23 mouse cellular contexts compared by ENCODE assay signal in genomic region chr5:90332478-90332877, GRCm38 (mm10). TPM values are rescaled to one million over a fixed set of nuclear protein-coding genes. Genes with fewer than 3 reads are reported as not detected.
A peak's percentile ranks its signal among the peaks of the same experiment; 100 is the strongest.
DNase-seq lines count a peak whose midpoint lies in the region; ATAC-seq and TF ChIP-seq lines count a peak whose summit lies in the region.
"Had no signal": no experiment of that assay in that cellular context is flagged by ENCODE, and none has a peak within 500 bp of the region (broad histone marks: within the 10 kb centered on the region; RNA-seq: fewer than 3 reads in every experiment).

No protein-coding gene starts in this region.

- ATAC-seq in liver, embryonic 12.5 days, result peak; percentile 42; the same call in 1 of the 2 replicates
- no peak for ATAC-seq in liver, postnatal 0 days
- ATAC-seq in common myeloid progenitor, adult 5-6 weeks (replicated peaks; ENCODE audit: low read depth, poor library complexity, severe bottlenecking), result peak; percentile 52; the same call in 1 of the 2 replicates
- 0 out of 2 replicates have a peak, but pooled peaks have one; percentile 27 for ATAC-seq in liver, embryonic 16.5 days (ENCODE audit: low read depth)
- ATAC-seq: forebrain, embryonic 13.5 days; forebrain, embryonic 16.5 days; Patski had no signal

- H3K9me3 ChIP-seq in liver, embryonic 12.5 days (replicated peaks), result no peaks in the 10 kb centered on the region
- H3K9me3 ChIP-seq in liver, postnatal 0 days (ENCODE audit: low read length), result no peaks in the 10 kb centered on the region
- no peaks in the 10 kb centered on the region for H3K9me3 ChIP-seq in liver, embryonic 16.5 days (replicated peaks; ENCODE audit: control insufficient read depth, low read length)
- H3K9me3 ChIP-seq: embryonic facial prominence, embryonic 10.5 days; embryonic facial prominence, embryonic 13.5 days; forebrain, embryonic 10.5 days; forebrain, embryonic 13.5 days; G1E; heart, embryonic 10.5 days; hindbrain, embryonic 12.5 days; hindbrain, embryonic 15.5 days had no signal

- no peaks in the 10 kb centered on the region for H3K36me3 ChIP-seq in liver, embryonic 12.5 days
- no peaks in the 10 kb centered on the region for H3K36me3 ChIP-seq in liver, postnatal 0 days (replicated peaks; ENCODE audit: insufficient read depth, low read length)
- no peaks in the 10 kb centered on the region for H3K36me3 ChIP-seq in liver, embryonic 16.5 days (ENCODE audit: control insufficient read depth, insufficient read depth)
- H3K36me3 ChIP-seq: embryonic facial prominence, embryonic 10.5 days; embryonic facial prominence, embryonic 13.5 days; forebrain, embryonic 10.5 days; heart, embryonic 10.5 days; hindbrain, embryonic 12.5 days; hindbrain, embryonic 15.5 days had no signal

- H3K27me3 ChIP-seq in liver, embryonic 12.5 days (replicated peaks), result no peaks in the 10 kb centered on the region
- no peaks in the 10 kb centered on the region for H3K27me3 ChIP-seq in liver, postnatal 0 days (ENCODE audit: insufficient read depth, low read length)
- no peaks in the 10 kb centered on the region for H3K27me3 ChIP-seq in liver, embryonic 16.5 days (ENCODE audit: control insufficient read depth, insufficient read depth, low read depth, low read length)
- H3K27me3 ChIP-seq: CH12.LX; embryonic facial prominence, embryonic 13.5 days; forebrain, embryonic 13.5 days; hindbrain, embryonic 12.5 days; hindbrain, embryonic 15.5 days; Patski had no signal

- no peak overlapping the region for H3K27ac ChIP-seq in liver, embryonic 12.5 days
- no peak overlapping the region for H3K27ac ChIP-seq in liver, postnatal 0 days (ENCODE audit: low read depth)
- no peak overlapping the region for H3K27ac ChIP-seq in liver, embryonic 16.5 days (ENCODE audit: low read length)
- H3K27ac ChIP-seq: embryonic facial prominence, embryonic 10.5 days; embryonic facial prominence, embryonic 13.5 days; forebrain, embryonic 10.5 days; forebrain, embryonic 13.5 days; heart, adult 2 months; heart, embryonic 10.5 days; hindbrain, embryonic 12.5 days; hindbrain, embryonic 15.5 days had no signal

- WGBS in liver, embryonic 12.5 days (ENCODE audit: insufficient replicate concordance), result 78% methylated on average over 2 of the region's 2 CpGs
- WGBS in liver, postnatal 0 days (ENCODE audit: insufficient replicate concordance), result 76% methylated on average over 2 of the region's 2 CpGs
- WGBS in liver, embryonic 16.5 days (ENCODE audit: insufficient replicate concordance), result 64% methylated on average over 2 of the region's 2 CpGs

- no peak overlapping the region for H3K4me2 ChIP-seq in liver, embryonic 12.5 days
- H3K4me2 ChIP-seq in liver, postnatal 0 days (ENCODE audit: low read depth, low read length), result no peak overlapping the region
- H3K4me2 ChIP-seq in liver, embryonic 16.5 days (ENCODE audit: low read depth, low read length), result no peak overlapping the region
- H3K4me2 ChIP-seq: embryonic facial prominence, embryonic 13.5 days; forebrain, embryonic 13.5 days; hindbrain, embryonic 12.5 days; hindbrain, embryonic 15.5 days had no signal

- DNase-seq in liver, postnatal 0 days, result no peak
- no peak for DNase-seq in frontal cortex, adult 2 months (ENCODE audit: extremely low spot score in 1 of 2, low spot score in 1 of 2)
- no peak for DNase-seq in layer of hippocampus, postnatal 25 days (ENCODE audit: extremely low spot score in 1 of 2, low spot score in 1 of 2)
- DNase-seq: adrenal gland, postnatal 14 days; B cell, adult 2 months; cerebellum, adult 11 months; embryo, embryonic 11 days; gastrocnemius, postnatal 25 days; heart, adult 2 months had no signal

- peaks cover 32% of the 10 kb centered on the region for H3K4me1 ChIP-seq in liver, embryonic 12.5 days
- peaks cover 6% of the 10 kb centered on the region for H3K4me1 ChIP-seq in liver, postnatal 0 days (ENCODE audit: insufficient read depth)
- H3K4me1 ChIP-seq in liver, embryonic 16.5 days (ENCODE audit: control insufficient read depth, low read depth, low read length), result peaks cover 2% of the 10 kb centered on the region
- H3K4me1 ChIP-seq: embryonic facial prominence, embryonic 10.5 days; embryonic facial prominence, embryonic 13.5 days; forebrain, embryonic 10.5 days; forebrain, embryonic 13.5 days; heart, embryonic 10.5 days; hindbrain, embryonic 15.5 days had no signal

- no peak overlapping the region for H3K4me3 ChIP-seq in liver, embryonic 12.5 days
- H3K4me3 ChIP-seq in liver, postnatal 0 days (ENCODE audit: low read depth, low read length), result no peak overlapping the region
- no peak overlapping the region for H3K4me3 ChIP-seq in liver, embryonic 16.5 days (ENCODE audit: low read depth, low read length)
- H3K4me3 ChIP-seq: embryonic facial prominence, embryonic 10.5 days; embryonic facial prominence, embryonic 13.5 days; forebrain, embryonic 10.5 days; forebrain, embryonic 13.5 days; heart, adult 2 months; heart, embryonic 10.5 days; hindbrain, embryonic 12.5 days; hindbrain, embryonic 15.5 days had no signal

- TF ChIP-seq CTCF in liver, postnatal 0 days (IDR thresholded peaks at IDR 0.05; ENCODE audit: low read depth), result no peak

- TF ChIP-seq EP300 in liver, postnatal 0 days (IDR thresholded peaks at IDR 0.05; ENCODE audit: low read depth), result no peak

- no peak overlapping the region for H3K9ac ChIP-seq in liver, embryonic 12.5 days
- no peak overlapping the region for H3K9ac ChIP-seq in liver, postnatal 0 days (replicated peaks)
- no peak overlapping the region for H3K9ac ChIP-seq in liver, embryonic 16.5 days (ENCODE audit: low read depth, low read length)
- H3K9ac ChIP-seq: embryonic facial prominence, embryonic 13.5 days; forebrain, embryonic 13.5 days; hindbrain, embryonic 12.5 days; hindbrain, embryonic 15.5 days had no signal

RNA-seq across cellular contexts. Expression of gene Ankrd17, which starts 33.9 kb away (rescaled TPM):
- polyA plus RNA-seq in liver, embryonic 12.5 days (2016; fragmentation: Nextera tagmentation; extraction: Ambion mirVana), result 16.3 and 17.4 TPM in 2 replicates
- 9.3 and 10.8 TPM in 2 replicates for polyA plus RNA-seq in liver, postnatal 0 days (2015; fragmentation: Nextera tagmentation; extraction: Ambion mirVana)
- 149 and 213 TPM in 2 replicates for total RNA-seq in common myeloid progenitor, adult 5-6 weeks (2017)
- 7.8 and 8.2 TPM in 2 replicates for polyA plus RNA-seq in liver, embryonic 16.5 days (2015; fragmentation: Nextera tagmentation; extraction: Ambion mirVana)
- polyA plus RNA-seq in frontal cortex, adult 2 months (2012; rRNA removed), result 50.2 and 55.1 TPM in 2 replicates
- 100 to 1,000 TPM in 1 of 2 experiments, 10 to 100 TPM in 1; 95.7 to 110 TPM for total RNA-seq in layer of hippocampus, postnatal 25 days (2021)

RNA-seq across cellular contexts. Expression of gene Gm9958, which starts 34.5 kb away (rescaled TPM):
- polyA plus RNA-seq in liver, embryonic 12.5 days (2016; fragmentation: Nextera tagmentation; extraction: Ambion mirVana), result 3.2 and 3.5 TPM in 2 replicates
- polyA plus RNA-seq in liver, postnatal 0 days (2015; fragmentation: Nextera tagmentation; extraction: Ambion mirVana), result 2.4 and 2.8 TPM in 2 replicates
- 1.2 and 3.2 TPM in 2 replicates for total RNA-seq in common myeloid progenitor, adult 5-6 weeks (2017)
- polyA plus RNA-seq in liver, embryonic 16.5 days (2015; fragmentation: Nextera tagmentation; extraction: Ambion mirVana), result 1.5 and 1.8 TPM in 2 replicates
- polyA plus RNA-seq in frontal cortex, adult 2 months (2012; rRNA removed), result 2.1 and 2.3 TPM in 2 replicates
- total RNA-seq in layer of hippocampus, postnatal 25 days (2021), result 1 to 10 TPM; 1.3 to 2.4 TPM
